Comparison of ENCODE assay signal across 12 mouse cellular contexts in the genomic region with DNA sequence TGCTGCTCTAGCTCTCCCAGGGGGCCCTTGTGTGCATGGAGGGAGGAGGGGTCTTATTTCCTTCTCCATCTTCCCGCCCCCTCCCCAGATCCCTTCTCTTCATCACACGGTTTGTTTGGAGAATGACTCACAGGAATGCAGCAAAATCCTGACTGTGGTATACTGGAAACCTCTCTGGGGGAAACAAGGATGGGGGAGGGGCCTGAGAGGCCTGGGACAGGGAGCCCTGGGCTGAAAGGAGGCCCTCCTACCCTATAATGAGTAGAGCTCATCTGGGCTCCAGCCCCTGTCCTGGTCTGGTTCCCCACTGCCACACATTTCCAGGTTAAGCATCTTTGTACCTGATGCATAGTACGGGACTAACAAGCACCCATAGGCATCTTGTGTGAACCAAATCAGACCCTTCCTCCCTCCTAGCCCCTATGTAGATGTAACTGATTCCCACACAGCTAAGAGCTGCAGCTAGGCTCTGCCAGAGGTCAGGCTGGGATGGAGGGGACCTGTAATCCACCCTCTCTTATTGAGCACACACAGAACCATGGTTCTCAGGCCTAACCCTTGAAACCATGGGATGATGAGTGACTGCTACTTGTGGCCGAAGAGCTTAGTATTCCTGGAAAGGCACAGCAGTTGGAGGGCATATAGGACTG. TPM values are rescaled to one million over a fixed set of nuclear protein-coding genes. Genes with fewer than 3 reads are reported as not detected.
DNase-seq lines count a peak whose midpoint lies in the region; ATAC-seq and TF ChIP-seq lines count a peak whose summit lies in the region.
"Had no signal": no experiment of that assay in that cellular context is flagged by ENCODE, and none has a peak within 500 bp of the region (broad histone marks: within the 10 kb centered on the region; RNA-seq: fewer than 3 reads in every experiment).

No protein-coding gene starts in this region.

- WGBS in hindbrain, embryonic 13.5 days, result 50% methylated on average over 4 of the region's 4 CpGs
- 57% methylated on average over 4 of the region's 4 CpGs for WGBS in hindbrain, embryonic 14.5 days
- WGBS in stomach, embryonic 14.5 days, result 34% methylated on average over 4 of the region's 4 CpGs
- WGBS in stomach, postnatal 0 days, result 44% methylated on average over 4 of the region's 4 CpGs
- 64% methylated on average over 4 of the region's 4 CpGs for WGBS in hindbrain, postnatal 0 days

- no peaks in the 10 kb centered on the region for H3K9me3 ChIP-seq in hindbrain, embryonic 13.5 days
- no peaks in the 10 kb centered on the region for H3K9me3 ChIP-seq in hindbrain, embryonic 14.5 days (ENCODE audit: control insufficient read depth, low read length)
- H3K9me3 ChIP-seq in stomach, embryonic 14.5 days (ENCODE audit: control insufficient read depth, low read depth, low read length), result no peaks in the 10 kb centered on the region
- H3K9me3 ChIP-seq in stomach, postnatal 0 days (ENCODE audit: control insufficient read depth, low read length), result no peaks in the 10 kb centered on the region
- H3K9me3 ChIP-seq in hindbrain, postnatal 0 days (ENCODE audit: low read length), result no peaks in the 10 kb centered on the region

- no peak for TF ChIP-seq EP300 in stomach, postnatal 0 days (optimal IDR thresholded peaks at IDR 0.05)

- ATAC-seq in hindbrain, embryonic 13.5 days (ENCODE audit: low FRiP score), result no peak
- no peak for ATAC-seq in hindbrain, embryonic 14.5 days (ENCODE audit: low FRiP score)
- 0 out of 2 replicates have a peak, but pooled peaks have one; percentile 12 for ATAC-seq in stomach, embryonic 14.5 days (ENCODE audit: insufficient number of reproducible peaks, insufficient read depth, low FRiP score, low read depth)
- ATAC-seq in stomach, postnatal 0 days (ENCODE audit: low FRiP score, low TSS enrichment), result no peak
- ATAC-seq in hindbrain, postnatal 0 days, result no peak
- ATAC-seq: midbrain, embryonic 16.5 days had no signal

- H3K27ac ChIP-seq in hindbrain, embryonic 13.5 days, result peak overlapping the region; percentile 40; the same call in 1 of the 2 replicates
- no peak overlapping the region for H3K27ac ChIP-seq in hindbrain, embryonic 14.5 days
- H3K27ac ChIP-seq in stomach, embryonic 14.5 days (ENCODE audit: low read length), result peak overlapping the region; percentile 7; the same call in 1 of the 2 replicates
- no peak overlapping the region for H3K27ac ChIP-seq in stomach, postnatal 0 days (replicated peaks)
- H3K27ac ChIP-seq in hindbrain, postnatal 0 days, result 0 out of 2 replicates have a peak overlapping the region, but pooled peaks have one; percentile 0
- H3K27ac ChIP-seq: layer of hippocampus, adult 2 months; liver, embryonic 14.5 days had no signal

- H3K27me3 ChIP-seq in hindbrain, embryonic 13.5 days, result no peaks in the 10 kb centered on the region
- H3K27me3 ChIP-seq in hindbrain, embryonic 14.5 days (ENCODE audit: control insufficient read depth, insufficient read depth, low read length), result no peaks in the 10 kb centered on the region
- H3K27me3 ChIP-seq in stomach, embryonic 14.5 days (ENCODE audit: control insufficient read depth, insufficient read depth, low read length), result no peaks in the 10 kb centered on the region
- no peaks in the 10 kb centered on the region for H3K27me3 ChIP-seq in stomach, postnatal 0 days (ENCODE audit: control insufficient read depth, insufficient read depth, low read length)
- no peaks in the 10 kb centered on the region for H3K27me3 ChIP-seq in hindbrain, postnatal 0 days (ENCODE audit: insufficient read depth, low read length)

- H3K36me3 ChIP-seq in hindbrain, embryonic 13.5 days, result no peaks in the 10 kb centered on the region
- no peaks in the 10 kb centered on the region for H3K36me3 ChIP-seq in hindbrain, embryonic 14.5 days (replicated peaks; ENCODE audit: control insufficient read depth, insufficient read depth)
- H3K36me3 ChIP-seq in stomach, embryonic 14.5 days (ENCODE audit: control insufficient read depth, insufficient read depth, low read length), result no peaks in the 10 kb centered on the region
- no peaks in the 10 kb centered on the region for H3K36me3 ChIP-seq in stomach, postnatal 0 days (ENCODE audit: control insufficient read depth, insufficient read depth, low read length)
- H3K36me3 ChIP-seq in hindbrain, postnatal 0 days (ENCODE audit: insufficient read depth, low read length), result no peaks in the 10 kb centered on the region

- H3K9ac ChIP-seq in hindbrain, embryonic 13.5 days, result no peak overlapping the region
- no peak overlapping the region for H3K9ac ChIP-seq in hindbrain, embryonic 14.5 days
- H3K9ac ChIP-seq in stomach, embryonic 14.5 days (replicated peaks; ENCODE audit: low read depth, low read length), result no peak overlapping the region
- no peak overlapping the region; the same call in 1 of the 2 replicates for H3K9ac ChIP-seq in stomach, postnatal 0 days (ENCODE audit: low read length)
- H3K9ac ChIP-seq in hindbrain, postnatal 0 days (replicated peaks; ENCODE audit: low read length), result no peak overlapping the region
- H3K9ac ChIP-seq: liver, embryonic 14.5 days had no signal

- peaks cover 30% of the 10 kb centered on the region for H3K4me1 ChIP-seq in hindbrain, embryonic 13.5 days (replicated peaks)
- peaks cover 5% of the 10 kb centered on the region; the same call in 1 of the 2 replicates for H3K4me1 ChIP-seq in hindbrain, embryonic 14.5 days (replicated peaks; ENCODE audit: control insufficient read depth, insufficient read depth, low read length)
- H3K4me1 ChIP-seq in stomach, embryonic 14.5 days (ENCODE audit: control insufficient read depth, insufficient read depth, low read length), result peaks cover 38% of the 10 kb centered on the region
- H3K4me1 ChIP-seq in stomach, postnatal 0 days (replicated peaks; ENCODE audit: control insufficient read depth, insufficient read depth), result peaks cover 6% of the 10 kb centered on the region; the same call in 1 of the 2 replicates
- H3K4me1 ChIP-seq in hindbrain, postnatal 0 days (ENCODE audit: insufficient read depth, low read length), result 0 out of 2 replicates have a peak, but pooled peaks cover 3% of the 10 kb centered on the region

- no peak for TF ChIP-seq CTCF in stomach, postnatal 0 days (IDR thresholded peaks at IDR 0.05; ENCODE audit: low read depth)
- no peak for TF ChIP-seq CTCF in hindbrain, postnatal 0 days (IDR thresholded peaks at IDR 0.05; ENCODE audit: low read depth)

- DNase-seq in hindbrain, embryonic 14.5 days (ENCODE audit: low spot score), result no peak
- DNase-seq in stomach, postnatal 0 days (ENCODE audit: low spot score), result no peak
- no peak for DNase-seq in hindbrain, postnatal 0 days (ENCODE audit: low spot score)
- peak; percentile 50 for DNase-seq in yolk sac, embryonic 10.5 days (ENCODE audit: low spot score)
- DNase-seq in adrenal gland, adult 8-10 months, result no peak
- no peak for DNase-seq in frontal cortex, postnatal 14 days (ENCODE audit: low spot score in 2 of 2)
- DNase-seq: thymus, postnatal 14 days had no signal

- H3K4me2 ChIP-seq in hindbrain, embryonic 13.5 days, result no peak overlapping the region
- no peak overlapping the region for H3K4me2 ChIP-seq in hindbrain, embryonic 14.5 days (replicated peaks)
- H3K4me2 ChIP-seq in stomach, embryonic 14.5 days (replicated peaks; ENCODE audit: low read depth, low read length), result no peak overlapping the region
- H3K4me2 ChIP-seq in stomach, postnatal 0 days (replicated peaks; ENCODE audit: low read depth), result no peak overlapping the region
- H3K4me2 ChIP-seq in hindbrain, postnatal 0 days (ENCODE audit: low read depth, low read length), result no peak overlapping the region

- no peak overlapping the region for H3K4me3 ChIP-seq in hindbrain, embryonic 13.5 days
- H3K4me3 ChIP-seq in hindbrain, embryonic 14.5 days (replicated peaks; ENCODE audit: low read length), result no peak overlapping the region
- no peak overlapping the region for H3K4me3 ChIP-seq in stomach, embryonic 14.5 days (ENCODE audit: low read depth, low read length)
- H3K4me3 ChIP-seq in stomach, postnatal 0 days (ENCODE audit: low read depth, low read length), result no peak overlapping the region
- H3K4me3 ChIP-seq in hindbrain, postnatal 0 days (ENCODE audit: low read length), result no peak overlapping the region
- H3K4me3 ChIP-seq: layer of hippocampus, adult 2 months had no signal

RNA-seq across cellular contexts. Expression of gene Rai1, which starts 23.2 kb away (rescaled TPM):
- 32.6 and 32.7 TPM in 2 replicates for polyA plus RNA-seq in hindbrain, embryonic 13.5 days (2015; fragmentation: Nextera tagmentation; extraction: Ambion mirVana)
- polyA plus RNA-seq in hindbrain, embryonic 14.5 days (2014; fragmentation: Nextera tagmentation; extraction: Ambion mirVana), result 34.1 and 39.1 TPM in 2 replicates
- polyA plus RNA-seq in stomach, embryonic 14.5 days (2014; fragmentation: Nextera tagmentation; extraction: Ambion mirVana), result 29.1 and 30.6 TPM in 2 replicates
- polyA plus RNA-seq in stomach, postnatal 0 days (2015; fragmentation: Nextera tagmentation; extraction: Ambion mirVana), result 10.6 and 10.7 TPM in 2 replicates
- 70.0 and 90.2 TPM in 2 replicates for total RNA-seq in hindbrain, postnatal 0 days (2014; rRNA removed)
- 20.8 and 24.9 TPM in 2 replicates for polyA plus RNA-seq in hindbrain, postnatal 0 days (2015; fragmentation: Nextera tagmentation; extraction: Ambion mirVana)
- 10 to 100 TPM; 46.6 to 87.7 (median 60.0) TPM for total RNA-seq in adrenal gland, adult 8-10 months (2022)

Comparison
In these comparisons a context has a peak if more than half of its experiments do, and no peak if none do; other contexts are left out.
1. H3K27ac ChIP-seq: peak in hindbrain, embryonic 13.5 days (single experiment), stomach, embryonic 14.5 days (single experiment) and hindbrain, postnatal 0 days (single experiment); none in hindbrain, embryonic 14.5 days (single experiment) and stomach, postnatal 0 days (single experiment).